Mouse (Mus musculus): Measurements from ENCODE around the gene Trappc6a. TPM values are rescaled to one million over a fixed set of nuclear protein-coding genes. Genes with fewer than 3 reads are reported as not detected.

Trappc6a gene
- polyA plus RNA-seq, 2 experiments, result 24.1 to 40.2 TPM

- no peak for TF ChIP-seq EP300 (IDR thresholded peaks at IDR 0.05; ENCODE audit: low read depth)
- TF ChIP-seq CTCF (IDR thresholded peaks at IDR 0.05; ENCODE audit: low read depth), result no peak
- peak overlapping the region; percentile 53 for H3K4me2 ChIP-seq (ENCODE audit: low read depth)
- no peak for DNase-seq (ENCODE audit: low read depth in 3 of 3, low spot score in 3 of 3)
- no peaks in the 10 kb centered on the region for H3K36me3 ChIP-seq (replicated peaks; ENCODE audit: control insufficient read depth, insufficient read depth, low read depth)
- 11% methylated on average over 72 of the region's 72 CpGs for WGBS (ENCODE audit: insufficient replicate concordance)
- no peak overlapping the region; a peak in 1 of 4 replicates for H3K4me3 ChIP-seq (ENCODE audit: insufficient read depth in 1 of 2, low read depth in 2 of 2, low read length in 2 of 2)
- peaks cover 70% of the 10 kb centered on the region for H3K27me3 ChIP-seq (ENCODE audit: control insufficient read depth, insufficient read depth, low read length)
- H3K9me3 ChIP-seq (ENCODE audit: control insufficient read depth, low read length), result no peaks in the 10 kb centered on the region
- no peak overlapping the region for H3K9ac ChIP-seq (replicated peaks)
- no peak overlapping the region for H3K27ac ChIP-seq
- no peaks in the 10 kb centered on the region for H3K4me1 ChIP-seq (replicated peaks; ENCODE audit: control insufficient read depth in 2 of 2, insufficient read depth in 2 of 2, low read length in 1 of 2)
- ATAC-seq (ENCODE audit: insufficient read depth), result no peak
These were observed 15.0 kb downstream of the Trappc6a start for GRCm38 (mm10) chr7:19523017-19523756.

- TF ChIP-seq EP300 (IDR thresholded peaks at IDR 0.05; ENCODE audit: low read depth) (no peak), CTCF (IDR thresholded peaks at IDR 0.05; ENCODE audit: low read depth) (peak; percentile 67)
- ATAC-seq (ENCODE audit: insufficient read depth), result no peak
- Histone ChIP-seq H3K4me2 (ENCODE audit: low read depth) (peak overlapping the region; percentile 53), H3K27me3 (ENCODE audit: control insufficient read depth, insufficient read depth, low read length) (peaks cover 64% of the 10 kb centered on the region), H3K27ac (no peak overlapping the region), H3K4me3 (ENCODE audit: insufficient read depth in 1 of 2, low read depth in 2 of 2, low read length in 2 of 2) (peak overlapping the region in 1 of 2 experiments; percentile 0; a peak in 2 of 4 replicates), H3K9ac (replicated peaks) (no peak overlapping the region), H3K36me3 (replicated peaks; ENCODE audit: control insufficient read depth, insufficient read depth, low read depth) (no peaks in the 10 kb centered on the region), H3K4me1 (replicated peaks; ENCODE audit: control insufficient read depth in 2 of 2, insufficient read depth in 2 of 2, low read length in 1 of 2) (no peaks in the 10 kb centered on the region), H3K9me3 (ENCODE audit: control insufficient read depth, low read length) (no peaks in the 10 kb centered on the region)
- DNase-seq (ENCODE audit: low read depth in 3 of 3, low spot score in 3 of 3), result no peak
- WGBS (ENCODE audit: insufficient replicate concordance), result under 1% methylated on average over 64 of the region's 64 CpGs
These were observed 15.7 kb downstream of the Trappc6a start for GRCm38 (mm10) chr7:19523757-19524419.

GRCm38 (mm10) chr7:19524420-19525104 is 16.4 kb downstream of the Trappc6a start:
- TF ChIP-seq CTCF (IDR thresholded peaks at IDR 0.05; ENCODE audit: low read depth), result no peak
- no peak for TF ChIP-seq EP300 (IDR thresholded peaks at IDR 0.05; ENCODE audit: low read depth)
- peak overlapping the region; percentile 53 for H3K4me2 ChIP-seq (ENCODE audit: low read depth)
- no peak for DNase-seq (ENCODE audit: low read depth in 3 of 3, low spot score in 3 of 3)
- H3K27ac ChIP-seq, result no peak overlapping the region
- ATAC-seq (ENCODE audit: insufficient read depth), result no peak
- H3K9me3 ChIP-seq (ENCODE audit: control insufficient read depth, low read length), result no peaks in the 10 kb centered on the region
- H3K4me1 ChIP-seq (replicated peaks; ENCODE audit: control insufficient read depth in 2 of 2, insufficient read depth in 2 of 2, low read length in 1 of 2), result no peaks in the 10 kb centered on the region
- H3K4me3 ChIP-seq (ENCODE audit: insufficient read depth in 1 of 2, low read depth in 2 of 2, low read length in 2 of 2), result peak overlapping the region in 1 of 2 experiments; percentile 0; a peak in 1 of 4 replicates
- WGBS (ENCODE audit: insufficient replicate concordance), result 19% methylated on average over 24 of the region's 24 CpGs
- H3K36me3 ChIP-seq (replicated peaks; ENCODE audit: control insufficient read depth, insufficient read depth, low read depth), result no peaks in the 10 kb centered on the region; the same call in 1 of the 2 replicates
- no peak overlapping the region for H3K9ac ChIP-seq (replicated peaks)
- peaks cover 58% of the 10 kb centered on the region for H3K27me3 ChIP-seq (ENCODE audit: control insufficient read depth, insufficient read depth, low read length)

- H3K36me3 ChIP-seq (replicated peaks; ENCODE audit: control insufficient read depth, insufficient read depth, low read depth), result peaks cover 3% of the 10 kb centered on the region; the same call in 1 of the 2 replicates
- no peaks in the 10 kb centered on the region for H3K9me3 ChIP-seq (ENCODE audit: control insufficient read depth, low read length)
- no peak overlapping the region for H3K4me2 ChIP-seq (ENCODE audit: low read depth)
- DNase-seq (ENCODE audit: low read depth in 3 of 3, low spot score in 3 of 3), result no peak
- no peak overlapping the region for H3K27ac ChIP-seq
- H3K27me3 ChIP-seq (ENCODE audit: control insufficient read depth, insufficient read depth, low read length), result peaks cover 52% of the 10 kb centered on the region
- ATAC-seq (ENCODE audit: insufficient read depth), result no peak
- no peak overlapping the region for H3K4me3 ChIP-seq (ENCODE audit: insufficient read depth in 1 of 2, low read depth in 2 of 2, low read length in 2 of 2)
- no peak overlapping the region for H3K9ac ChIP-seq (replicated peaks)
- 54% methylated on average over 2 of the region's 2 CpGs for WGBS (ENCODE audit: insufficient replicate concordance)
- H3K4me1 ChIP-seq (replicated peaks; ENCODE audit: control insufficient read depth in 2 of 2, insufficient read depth in 2 of 2, low read length in 1 of 2), result no peaks in the 10 kb centered on the region
- TF ChIP-seq EP300 (IDR thresholded peaks at IDR 0.05; ENCODE audit: low read depth) (no peak), CTCF (IDR thresholded peaks at IDR 0.05; ENCODE audit: low read depth) (no peak)
These were observed 16.9 kb downstream of the Trappc6a start for GRCm38 (mm10) chr7:19525105-19525481.

- Histone ChIP-seq H3K4me2 (ENCODE audit: low read depth) (no peak overlapping the region), H3K9me3 (ENCODE audit: control insufficient read depth, low read length) (no peaks in the 10 kb centered on the region), H3K9ac (replicated peaks) (no peak overlapping the region), H3K4me3 (ENCODE audit: insufficient read depth in 1 of 2, low read depth in 2 of 2, low read length in 2 of 2) (no peak overlapping the region), H3K4me1 (replicated peaks; ENCODE audit: control insufficient read depth in 2 of 2, insufficient read depth in 2 of 2, low read length in 1 of 2) (no peaks in the 10 kb centered on the region), H3K36me3 (replicated peaks; ENCODE audit: control insufficient read depth, insufficient read depth, low read depth) (peaks cover 46% of the 10 kb centered on the region), H3K27ac (no peak overlapping the region), H3K27me3 (ENCODE audit: control insufficient read depth, insufficient read depth, low read length) (no peaks in the 10 kb centered on the region)
- WGBS (ENCODE audit: insufficient replicate concordance), result 65% methylated on average over 10 of the region's 10 CpGs
- TF ChIP-seq CTCF (IDR thresholded peaks at IDR 0.05; ENCODE audit: low read depth) (peak; percentile 44), EP300 (IDR thresholded peaks at IDR 0.05; ENCODE audit: low read depth) (no peak)
- DNase-seq (ENCODE audit: low read depth in 3 of 3, low spot score in 3 of 3), result no peak
- 0 out of 2 replicates have a peak, but pooled peaks have one; percentile 13 for ATAC-seq (ENCODE audit: insufficient read depth)
These were observed 22.9 kb downstream of the Trappc6a start for GRCm38 (mm10) chr7:19531077-19531476.
